Mouse (Mus musculus) MEL (cell line): ENCODE measurements around the gene Mmp15. TPM values are rescaled to one million over a fixed set of nuclear protein-coding genes. Genes with fewer than 3 reads are reported as not detected.
A peak's percentile ranks its signal among the peaks of the same experiment; 100 is the strongest.

Source experiments
- DNase-seq: peaks from one replicate; pipeline ENCODE4 v3.0.0; 2011; ENCODE audit warnings: low read depth, low spot score
- H3K27ac ChIP-seq: 2 replicates; pipeline ENCODE4 v1.5.1; 2012; ENCODE audit warnings: low read depth, mild to moderate bottlenecking, control low read depth, low read length, moderate library complexity; ENCODE audit not compliant: control insufficient read depth
- H3K27me3 ChIP-seq, 2 experiments: fragments of 150-350 bp in 1 of 2; sonication (generic) in 1 of 2; 2 replicates each; pipeline ENCODE4 v1.6.1; 2012; ENCODE audit warnings: low read length in 2 of 2, mild to moderate bottlenecking in 2 of 2, improper control_type of control experiment in 1 of 2, moderate library complexity in 1 of 2; ENCODE audit not compliant: insufficient read depth in 2 of 2, control insufficient read depth in 1 of 2
- H3K36me3 ChIP-seq, 2 experiments: 2 replicates each; pipeline ENCODE4 v1.6.1; 2012 to 2014; ENCODE audit warnings: low read length in 2 of 2, improper control_type of control experiment in 1 of 2, inconsistent platforms in 1 of 2, mild to moderate bottlenecking in 1 of 2; ENCODE audit not compliant: insufficient read depth in 2 of 2, control insufficient read depth in 1 of 2
- H3K4me1 ChIP-seq, 2 experiments: fragments of 150-350 bp in 1 of 2; sonication (generic) in 1 of 2; 2 replicates each; pipeline ENCODE4 v1.6.1; 2012; ENCODE audit warnings: low read length in 2 of 2, improper control_type of control experiment in 1 of 2, mild to moderate bottlenecking in 1 of 2; ENCODE audit not compliant: insufficient read depth in 2 of 2, control insufficient read depth in 1 of 2
- H3K4me3 ChIP-seq, 2 experiments: fragments of 150-350 bp in 1 of 2; sonication (generic) in 1 of 2; 2 replicates each; pipeline ENCODE4 v1.5.1; 2012; ENCODE audit warnings: low read depth in 2 of 2, low read length in 2 of 2, mild to moderate bottlenecking in 2 of 2, moderate library complexity in 2 of 2, control low read depth in 1 of 2, improper control_type of control experiment in 1 of 2; ENCODE audit not compliant: control insufficient read depth in 1 of 2, insufficient read depth in 1 of 2
- H3K79me2 ChIP-seq: 2 replicates; pipeline ENCODE4 v1.6.1; 2012; ENCODE audit warnings: mild to moderate bottlenecking, low read length, moderate library complexity; ENCODE audit not compliant: control insufficient read depth, poor library complexity, insufficient read depth
- H3K9ac ChIP-seq: 2 replicates; pipeline ENCODE4 v1.6.1; 2012; ENCODE audit warnings: low read depth, mild to moderate bottlenecking, control low read depth, low read length, moderate library complexity; ENCODE audit not compliant: control insufficient read depth, poor library complexity, severe bottlenecking
- H3K9me3 ChIP-seq: fragments of 150-350 bp; sonication (generic); replicated peaks from 2 replicates; pipeline ENCODE4 v1.6.1; 2012; ENCODE audit warnings: mild to moderate bottlenecking, low read length, improper control_type of control experiment, moderate library complexity; ENCODE audit not compliant: insufficient read depth
- BHLHE40 ChIP-seq: IDR thresholded peaks from 2 replicates; pipeline ENCODE4 v1.6.1; 2012; ENCODE audit warnings: low read depth, mild to moderate bottlenecking, inconsistent platforms, low read length, improper control_type of control experiment, borderline replicate concordance
- CHD1 ChIP-seq: IDR thresholded peaks from 2 replicates; pipeline ENCODE4 v1.6.1; 2012; ENCODE audit warnings: low read depth, mild to moderate bottlenecking, inconsistent platforms, low read length, improper control_type of control experiment
- CHD2 ChIP-seq: IDR thresholded peaks from 2 replicates; pipeline ENCODE4 v1.6.1; 2011; ENCODE audit warnings: low read length, improper control_type of control experiment
- E2F4 ChIP-seq: IDR thresholded peaks from 2 replicates; pipeline ENCODE4 v1.6.1; 2011; ENCODE audit warnings: low read depth, low read length, improper control_type of control experiment, borderline replicate concordance
- ELF1 ChIP-seq: IDR thresholded peaks from 2 replicates; pipeline ENCODE4 v1.6.1; 2014; ENCODE audit warnings: low read depth, mild to moderate bottlenecking, inconsistent platforms, low read length, improper control_type of control experiment, moderate library complexity
- ETS1 ChIP-seq: IDR thresholded peaks from 2 replicates; pipeline ENCODE4 v1.6.1; 2012; ENCODE audit warnings: low read depth, mild to moderate bottlenecking, inconsistent platforms, low read length, improper control_type of control experiment, moderate library complexity
- GABPA ChIP-seq: IDR thresholded peaks from 2 replicates; pipeline ENCODE4 v1.6.1; 2012; ENCODE audit warnings: low read depth, mild to moderate bottlenecking, inconsistent platforms, low read length, improper control_type of control experiment, moderate library complexity
- GATA1 ChIP-seq: IDR thresholded peaks from 2 replicates; pipeline ENCODE4 v1.6.1; 2011; ENCODE audit warnings: low read depth, low read length, improper control_type of control experiment
- HCFC1 ChIP-seq: IDR thresholded peaks from 2 replicates; pipeline ENCODE4 v1.6.1; 2012; ENCODE audit warnings: low read depth, mild to moderate bottlenecking, inconsistent platforms, low read length, improper control_type of control experiment, moderate library complexity
- JUND ChIP-seq: IDR thresholded peaks from 2 replicates; pipeline ENCODE4 v1.6.1; 2011; ENCODE audit warnings: low read depth, mild to moderate bottlenecking, improper control_type of control experiment, low read length
- MAFK ChIP-seq: IDR thresholded peaks from 2 replicates; pipeline ENCODE4 v1.6.1; 2011; ENCODE audit warnings: low read depth, mild to moderate bottlenecking, low read length, improper control_type of control experiment, borderline replicate concordance
- MXI1 ChIP-seq: IDR thresholded peaks from 2 replicates; pipeline ENCODE4 v1.6.1; 2011; ENCODE audit warnings: mild to moderate bottlenecking, low read depth, low read length, improper control_type of control experiment
- NELFE ChIP-seq: IDR thresholded peaks from 2 replicates; pipeline ENCODE4 v1.6.1; 2011; ENCODE audit warnings: low read depth, low read length, improper control_type of control experiment
- NRF1 ChIP-seq: IDR thresholded peaks from 2 replicates; pipeline ENCODE4 v1.6.1; 2014; ENCODE audit warnings: low read depth, mild to moderate bottlenecking, inconsistent platforms, low read length, improper control_type of control experiment, moderate library complexity; ENCODE audit not compliant: poor library complexity, insufficient read depth, severe bottlenecking
- SMC3 ChIP-seq: IDR thresholded peaks from 2 replicates; pipeline ENCODE4 v1.6.1; 2011; ENCODE audit warnings: low read depth, low read length, improper control_type of control experiment
- TBP ChIP-seq: IDR thresholded peaks from 2 replicates; pipeline ENCODE4 v1.8.0; 2011; ENCODE audit warnings: low read depth, low read length, improper control_type of control experiment
- TCF12 ChIP-seq: IDR thresholded peaks from 2 replicates; pipeline ENCODE4 v1.6.1; 2014; ENCODE audit warnings: low read depth, mild to moderate bottlenecking, inconsistent platforms, low read length, improper control_type of control experiment, moderate library complexity
- USF1 ChIP-seq: IDR thresholded peaks from 2 replicates; pipeline ENCODE4 v1.6.1; 2014; ENCODE audit warnings: low read depth, mild to moderate bottlenecking, inconsistent platforms, low read length, improper control_type of control experiment, moderate library complexity
- USF2 ChIP-seq, 2 experiments: IDR thresholded peaks; 2 replicates each; pipeline ENCODE4 v1.6.1; 2011 to 2012; ENCODE audit warnings: improper control_type of control experiment in 2 of 2, low read length in 2 of 2, borderline replicate concordance in 1 of 2, inconsistent platforms in 1 of 2, low read depth in 1 of 2, mild to moderate bottlenecking in 1 of 2; ENCODE audit not compliant: insufficient read depth in 1 of 2
- ZC3H11A ChIP-seq: IDR thresholded peaks from 2 replicates; pipeline ENCODE4 v1.6.1; 2012; ENCODE audit warnings: low read depth, mild to moderate bottlenecking, inconsistent platforms, low read length, improper control_type of control experiment
- ZKSCAN1 ChIP-seq: IDR thresholded peaks from 2 replicates; pipeline ENCODE4 v1.6.1; 2012; ENCODE audit warnings: low read depth, mild to moderate bottlenecking, inconsistent platforms, low read length, improper control_type of control experiment, moderate library complexity
- ZMIZ1 ChIP-seq: IDR thresholded peaks from 2 replicates; pipeline ENCODE4 v1.6.1; 2012; ENCODE audit warnings: low read depth, mild to moderate bottlenecking, inconsistent platforms, low read length, improper control_type of control experiment, moderate library complexity
- ZNF384 ChIP-seq: IDR thresholded peaks from 2 replicates; pipeline ENCODE4 v1.6.1; 2012; ENCODE audit warnings: low read depth, mild to moderate bottlenecking, inconsistent platforms, low read length, improper control_type of control experiment
- polyA plus RNA-seq, 2 experiments: library from polyadenylated mRNA; stranded (reverse) in 1 of 2; unstranded in 1 of 2; fragments of >175 nt in 1 of 2; fragments of >200 nt in 1 of 2; gene quantifications; 2 replicates each; pipeline versions ENCODE4 v1.2.1 to v1.2.4; 2012; ENCODE audit warnings: low replicate concordance in 2 of 2, low read depth in 1 of 2; ENCODE audit not compliant: insufficient read length in 2 of 2, insufficient read depth in 1 of 2, missing spikeins in 1 of 2
- total RNA-seq: library from RNA; depleted of rRNA; stranded (reverse); fragments of 300-350 nt; gene quantifications from 2 replicates; pipeline ENCODE4 v1.2.3, GENCODE M21; 2012

The Mmp15 gene
- total and polyA plus RNA-seq, 3 experiments: 0.01 TPM; not detected in 2

DNA sequence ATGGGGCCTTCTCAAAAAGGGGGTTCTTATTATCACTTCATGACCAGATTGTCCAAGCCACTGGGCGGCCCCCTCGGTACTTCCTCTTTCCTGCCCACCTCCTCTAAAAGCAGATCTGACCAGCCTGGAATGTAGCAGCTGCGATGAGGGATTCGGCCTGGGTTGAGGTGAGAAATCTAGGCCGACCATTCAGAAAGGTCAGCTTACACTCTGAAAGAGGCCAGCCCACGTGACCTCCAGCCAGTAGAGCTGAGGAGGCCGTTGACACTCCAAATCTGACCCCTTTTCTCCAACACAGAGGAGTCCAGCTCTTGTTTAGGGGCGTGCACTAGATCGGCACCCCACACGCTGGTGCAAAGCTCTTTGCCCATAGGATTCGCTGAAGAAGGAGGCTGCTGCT, 44.7 kb downstream of the Mmp15 start:
- H3K4me3 ChIP-seq: no peak overlapping the region
- no peak overlapping the region for H3K9ac ChIP-seq
- no peaks in the 10 kb centered on the region for H3K79me2 ChIP-seq
- no peak overlapping the region for H3K27ac ChIP-seq
- peak; percentile 32 for DNase-seq
- peaks cover 0 to 4% of the 10 kb centered on the region in 2 experiments; a peak in 2 of 4 replicates for H3K36me3 ChIP-seq
- TF ChIP-seq NELFE (no peak), GABPA (no peak), USF1 (peak; percentile 57; the same call in 1 of the 2 replicates)
- TF ChIP-seq, all 39 proteins: peak for 1
- peaks cover 0 to under 1% of the 10 kb centered on the region in 2 experiments; a peak in 1 of 4 replicates for H3K27me3 ChIP-seq
- H3K9me3 ChIP-seq: no peaks in the 10 kb centered on the region
- peaks cover 0 to 12% of the 10 kb centered on the region in 2 experiments; a peak in 1 of 4 replicates for H3K4me1 ChIP-seq

DNA sequence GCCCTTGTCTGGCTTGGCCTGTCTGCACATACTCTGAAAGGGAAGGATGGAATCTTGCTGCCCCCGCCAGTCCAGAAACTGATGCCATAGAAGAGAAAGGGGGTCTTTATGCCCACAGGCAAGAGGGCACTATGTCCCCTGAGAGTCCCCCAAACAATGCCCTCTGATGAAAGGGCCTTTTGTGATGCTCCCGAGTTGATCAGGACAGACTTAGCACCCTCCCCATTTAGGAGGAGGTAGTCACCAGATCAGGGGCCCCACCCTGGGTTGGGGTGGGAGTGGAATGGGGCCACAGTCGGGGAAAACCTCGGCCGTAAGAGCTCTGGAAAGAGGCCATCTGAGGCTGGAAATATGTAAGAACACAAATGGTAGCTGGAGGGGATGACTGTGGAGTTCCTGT, 45.1 kb downstream of the Mmp15 start:
- Histone ChIP-seq H3K27me3 (peaks cover 0 to 1% of the 10 kb centered on the region in 2 experiments; a peak in 1 of 4 replicates), H3K9ac (no peak overlapping the region), H3K4me1 (peaks cover 0 to 12% of the 10 kb centered on the region in 2 experiments; a peak in 1 of 4 replicates)

DNA sequence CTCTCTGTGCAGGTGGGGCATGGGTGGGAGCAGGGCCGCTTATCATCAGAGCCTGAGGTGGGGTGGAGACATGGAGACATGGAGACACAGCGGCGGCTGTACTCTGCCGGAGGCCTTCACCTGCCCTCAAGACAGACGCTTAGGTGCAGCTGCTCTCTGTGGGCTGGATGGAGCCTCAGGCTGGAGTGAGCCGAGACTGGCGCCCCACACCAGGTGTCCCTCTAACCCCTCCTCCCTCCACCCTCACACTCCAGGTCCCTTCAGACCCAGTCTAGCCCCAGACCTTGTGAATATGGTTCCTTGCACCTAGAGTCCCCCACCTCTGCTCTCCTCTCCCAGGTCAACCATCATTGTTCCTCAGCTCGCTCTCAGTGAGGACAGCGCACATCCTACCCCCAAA, 47.1 kb downstream of the Mmp15 start:
- DNase-seq: no peak
- Histone ChIP-seq H3K4me3 (no peak overlapping the region), H3K9me3 (no peaks in the 10 kb centered on the region), H3K79me2 (no peaks in the 10 kb centered on the region), H3K27ac (no peak overlapping the region), H3K4me1 (peaks cover 0 to 12% of the 10 kb centered on the region in 2 experiments; a peak in 1 of 4 replicates), H3K9ac (no peak overlapping the region), H3K36me3 (peaks cover 0 to 4% of the 10 kb centered on the region in 2 experiments; a peak in 2 of 4 replicates), H3K27me3 (peaks cover 0 to 1% of the 10 kb centered on the region in 2 experiments; a peak in 1 of 4 replicates)
- TF ChIP-seq MXI1: no peak
- no peak for TF ChIP-seq GATA1
- no peak for TF ChIP-seq BHLHE40
- no peak for TF ChIP-seq NELFE
- no peak for TF ChIP-seq ZNF384
- TF ChIP-seq USF2 (IDR thresholded peaks at IDR 0.05; ENCODE audit: borderline replicate concordance in 1 of 2, insufficient read depth in 1 of 2, low read depth in 1 of 2, low read length in 2 of 2): no peak
- no peak for TF ChIP-seq SMC3
- TF ChIP-seq JUND: no peak

More for the DNA sequence above, 45.1 kb downstream of the Mmp15 start:
- no peak for TF ChIP-seq ZC3H11A
- TF ChIP-seq HCFC1: no peak
- TF ChIP-seq NRF1: no peak
- no peak for TF ChIP-seq E2F4
- TF ChIP-seq SMC3: no peak
- no peak for TF ChIP-seq ELF1
- no peak for TF ChIP-seq CHD1
- TF ChIP-seq ZKSCAN1: no peak
- no peak for TF ChIP-seq ZMIZ1
- TF ChIP-seq TCF12: no peak
- no peak for TF ChIP-seq CHD2
- no peak for TF ChIP-seq ZNF384
- TF ChIP-seq GABPA: no peak
- no peak for TF ChIP-seq ETS1
- no peak for TF ChIP-seq NELFE
- TF ChIP-seq MAFK: no peak
- TF ChIP-seq TBP: no peak
- TF ChIP-seq JUND: no peak
- TF ChIP-seq, all 39 proteins: peak for 0
- Histone ChIP-seq H3K36me3 (peaks cover 0 to 4% of the 10 kb centered on the region in 2 experiments; a peak in 2 of 4 replicates), H3K4me3 (no peak overlapping the region), H3K27ac (no peak overlapping the region), H3K9me3 (no peaks in the 10 kb centered on the region), H3K79me2 (no peaks in the 10 kb centered on the region)
- no peak for DNase-seq
